Mouse (Mus musculus) cerebellum, postnatal 10 days (tissue): ENCODE data around the gene Tuba1c.

Experiments used
- DNase-seq, 2 experiments: peaks; one replicate each; pipeline ENCODE4 v3.0.0; 2021; ENCODE audit warnings: mixed read lengths in 2 of 2

Tuba1c gene

DNA sequence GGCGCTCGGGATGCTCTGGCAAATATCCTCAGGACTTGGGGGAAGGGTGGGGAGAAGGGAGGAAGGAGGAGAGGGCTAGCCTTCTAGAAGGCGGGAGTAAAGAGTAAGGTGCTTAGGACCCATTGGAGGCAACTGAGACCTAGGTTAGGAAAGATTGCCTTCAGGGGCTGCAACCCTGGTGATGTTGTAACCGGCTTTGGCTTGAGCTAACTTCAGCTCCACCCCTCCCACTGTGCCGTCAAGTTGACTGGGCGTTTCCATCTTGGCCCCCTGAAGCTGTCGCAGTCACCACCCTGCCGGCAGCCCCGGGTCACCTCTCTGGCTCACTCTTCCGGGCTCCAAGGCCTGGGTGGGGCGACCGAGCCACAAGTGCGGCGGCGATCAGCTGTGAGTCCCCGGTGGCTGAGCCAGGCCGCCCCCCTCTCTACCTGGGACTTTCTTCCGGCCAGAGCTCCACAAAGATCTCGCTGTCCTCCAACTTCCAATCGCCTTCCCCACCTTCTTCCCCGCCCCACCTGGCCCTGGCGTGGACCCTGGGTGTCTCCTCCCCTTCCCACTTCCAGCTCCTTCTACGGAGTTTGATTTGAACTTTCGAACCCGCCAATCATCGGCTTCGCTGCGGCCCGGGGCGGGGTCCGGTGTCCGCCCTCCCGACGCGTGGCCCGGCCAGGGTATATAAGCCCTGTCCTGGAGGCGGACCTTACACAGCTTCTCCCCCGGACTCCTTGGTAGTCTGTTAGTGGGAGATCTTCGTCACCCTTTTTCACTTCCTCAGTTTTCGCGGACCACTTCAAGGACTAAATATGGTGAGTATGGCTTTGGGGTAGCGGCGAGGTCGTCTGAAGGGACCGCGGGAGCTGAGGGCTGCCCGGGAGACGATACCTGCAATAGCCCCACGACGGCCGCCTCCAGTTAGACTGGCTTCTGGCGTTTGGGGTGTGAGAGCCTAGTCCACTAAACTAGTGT, at the start of gene Tuba1c:
Gene Tuba1c, plus strand, starts transcription at position 273 of the 966 bp plus-strand sequence.
- DNase-seq, result peak; percentile 68 to 82

- peak; percentile 51 to 53 for DNase-seq
Measured at GRCm38 (mm10) chr15:98980012-98980614, 49.6 kb upstream of the Tuba1c start.

GRCm38 (mm10) chr15:98982100-98982499, 47.6 kb upstream of the Tuba1c start:
- DNase-seq, result peak; percentile 6 to 25

DNA sequence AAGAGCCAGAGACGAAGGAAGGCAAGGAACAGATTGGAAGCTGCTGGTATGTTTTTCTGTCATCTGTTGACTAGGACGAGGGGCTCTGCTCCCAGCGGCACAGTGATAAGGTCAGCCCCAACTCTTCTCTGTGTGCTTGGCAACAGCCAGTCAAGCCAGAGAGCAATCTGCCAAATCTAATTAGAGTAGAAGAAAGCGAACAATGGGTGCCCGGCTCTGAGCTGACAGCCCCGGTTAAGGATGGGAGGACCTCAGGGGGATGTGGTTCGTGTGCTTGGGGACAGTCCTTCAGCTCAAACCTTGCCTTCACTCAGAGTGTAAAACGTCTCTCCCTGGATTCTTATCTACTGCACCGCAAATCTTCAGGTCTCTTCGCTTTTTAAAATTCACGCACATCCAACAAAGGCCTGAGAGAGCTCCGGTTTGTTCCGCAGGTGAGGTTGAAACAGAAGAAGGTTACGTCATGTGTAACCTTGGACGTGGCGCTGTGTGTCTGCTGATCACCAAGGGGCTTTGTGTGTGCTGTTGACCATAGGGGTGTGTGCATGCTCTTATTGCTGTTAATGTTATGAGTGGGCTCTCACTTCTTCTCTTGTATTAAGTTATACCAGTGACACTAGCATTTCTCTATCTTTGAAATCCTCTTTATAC, 46.1 kb upstream of the Tuba1c start:
- peak; percentile 85 for DNase-seq

DNA sequence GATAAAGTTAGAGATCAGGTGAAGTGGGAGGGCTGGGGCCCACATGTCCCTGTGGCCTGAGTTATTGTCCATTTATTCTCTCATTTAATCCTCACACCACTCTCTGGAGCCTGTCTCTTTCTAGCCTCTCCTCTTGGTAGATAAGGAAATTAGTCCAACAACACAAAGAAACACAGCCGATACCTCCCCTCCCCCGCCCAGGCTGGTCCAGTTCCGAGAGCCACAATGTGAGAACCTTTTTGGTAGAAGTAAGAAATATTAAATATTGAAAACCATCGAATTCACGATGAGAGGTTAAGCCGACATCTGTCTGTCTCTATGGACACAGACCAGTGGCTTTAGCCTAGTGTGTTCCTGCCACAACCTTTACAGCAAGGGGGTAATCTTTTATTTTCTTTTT, 45.0 kb upstream of the Tuba1c start:
- peak; percentile 71 to 75 for DNase-seq

DNA sequence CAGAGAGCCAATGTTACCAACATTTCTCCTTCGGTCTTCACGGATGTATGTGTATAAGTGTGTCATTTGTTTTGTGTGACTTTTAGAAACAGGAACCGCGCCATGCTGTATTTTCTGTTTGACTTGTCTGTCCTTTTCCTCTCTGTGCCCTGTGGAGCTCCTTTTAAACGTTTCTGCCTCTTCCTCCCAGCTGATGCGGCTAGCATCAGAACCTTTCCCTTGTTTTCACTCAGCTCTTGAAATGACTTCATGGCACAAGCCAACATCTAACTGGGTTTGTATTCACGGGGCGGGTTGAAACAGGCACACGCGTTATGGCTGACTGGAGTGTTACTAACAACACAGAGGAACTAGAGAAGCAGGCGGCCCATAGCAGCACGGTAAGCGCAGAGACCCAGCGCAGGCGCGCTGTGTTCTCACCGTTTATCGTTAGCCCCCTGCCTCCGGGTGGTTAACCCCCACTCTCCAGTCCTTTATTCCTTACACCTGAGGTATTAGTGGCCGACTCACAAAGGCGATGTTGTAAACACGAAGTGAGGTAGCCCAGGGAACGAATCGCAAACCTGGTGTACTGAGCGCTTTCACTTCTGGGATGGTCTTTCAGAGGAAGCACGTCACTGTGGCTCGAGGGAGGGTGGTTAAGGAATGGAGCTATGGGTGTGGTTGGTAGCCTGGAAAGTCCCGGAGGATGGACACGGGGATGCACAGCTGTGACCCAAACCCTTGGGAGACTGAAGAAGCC, 44.3 kb upstream of the Tuba1c start:
- peak; percentile 79 to 80 for DNase-seq

- peak in 1 of 2 experiments; percentile 57 for DNase-seq
Measured at GRCm38 (mm10) chr15:98985982-98986715, 43.5 kb upstream of the Tuba1c start.

GRCm38 (mm10) chr15:98987077-98987630, 42.5 kb upstream of the Tuba1c start:
- DNase-seq, result peak; percentile 74 to 76

DNA sequence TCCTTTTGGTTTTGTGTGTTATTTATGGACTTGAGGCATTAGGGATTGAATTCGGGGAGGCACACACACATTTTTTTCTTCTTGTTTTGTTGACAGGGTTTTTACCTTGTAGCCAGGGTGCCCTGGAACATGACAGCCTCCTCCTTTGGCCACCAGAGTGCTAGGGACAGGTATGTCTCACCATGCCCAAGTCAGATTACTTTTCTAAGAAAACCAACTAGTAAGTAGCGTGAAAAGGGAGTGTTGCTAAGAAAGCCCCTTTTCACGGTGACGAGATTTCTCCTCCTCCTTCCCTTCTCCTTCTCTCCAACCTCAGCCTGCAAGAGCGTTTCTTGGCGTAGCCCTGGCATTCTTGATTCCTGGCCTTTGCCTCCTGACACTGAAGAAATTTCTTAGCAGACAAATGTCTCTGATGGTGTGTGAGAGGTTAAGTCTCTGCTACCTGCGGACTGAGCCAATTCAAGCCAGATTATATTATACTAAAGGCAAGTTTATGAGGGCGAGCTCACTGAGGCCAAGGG, 42.0 kb upstream of the Tuba1c start:
- peak in 1 of 2 experiments; percentile 48 for DNase-seq

DNA sequence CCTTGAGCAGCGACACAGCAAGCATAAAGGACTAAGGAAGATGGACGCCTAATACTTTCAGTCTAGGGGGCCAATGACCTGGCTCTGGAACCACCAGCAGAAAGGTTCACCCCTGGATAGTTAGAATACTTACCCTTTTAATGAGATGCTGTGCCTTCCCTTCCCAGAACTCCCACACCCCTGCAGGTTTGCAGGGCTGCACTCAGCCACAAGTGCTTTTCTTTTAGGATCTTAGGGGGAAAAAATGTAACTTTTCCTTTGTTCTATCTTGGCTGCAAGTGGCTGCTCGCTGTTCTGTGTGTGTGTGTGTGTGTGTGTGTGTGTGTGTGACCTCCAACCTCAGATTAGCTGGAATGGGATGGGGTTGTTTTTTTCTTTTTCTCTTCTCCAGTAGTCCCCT, 40.9 kb upstream of the Tuba1c start:
- DNase-seq, result peak in 1 of 2 experiments; percentile 4

- peak; percentile 4 to 43 for DNase-seq
Measured at GRCm38 (mm10) chr15:98989701-98990430, 39.8 kb upstream of the Tuba1c start.

GRCm38 (mm10) chr15:98990669-98991539, 38.8 kb upstream of the Tuba1c start:
- peak; percentile 76 to 78 for DNase-seq

GRCm38 (mm10) chr15:98991540-98992050, 38.1 kb upstream of the Tuba1c start:
- DNase-seq, result no peak

- peak; percentile 77 to 82 for DNase-seq
Measured at GRCm38 (mm10) chr15:98992086-98992912, 37.4 kb upstream of the Tuba1c start.

- peak; percentile 98 for DNase-seq
Measured at GRCm38 (mm10) chr15:98993093-98993793, 36.4 kb upstream of the Tuba1c start.

DNA sequence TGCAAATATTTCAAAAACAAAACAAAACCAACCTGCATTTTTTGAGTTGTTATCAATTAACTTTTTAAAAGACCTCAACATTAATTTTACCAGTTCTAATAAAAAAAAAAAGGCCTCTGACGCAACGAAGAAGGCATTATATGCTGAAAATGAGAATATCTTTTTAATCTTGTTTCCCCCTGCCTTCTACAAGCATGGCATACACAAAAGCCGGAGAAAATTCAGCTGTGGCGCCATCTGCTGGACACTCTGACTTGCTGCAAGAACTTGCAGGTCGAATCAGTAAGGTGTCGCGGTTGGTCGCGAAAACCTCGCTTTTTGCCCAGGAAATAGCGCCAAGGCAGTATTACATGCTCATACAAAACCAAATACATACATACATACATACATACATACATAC, 35.8 kb upstream of the Tuba1c start:
- DNase-seq, result peak; percentile 94 to 96

DNA sequence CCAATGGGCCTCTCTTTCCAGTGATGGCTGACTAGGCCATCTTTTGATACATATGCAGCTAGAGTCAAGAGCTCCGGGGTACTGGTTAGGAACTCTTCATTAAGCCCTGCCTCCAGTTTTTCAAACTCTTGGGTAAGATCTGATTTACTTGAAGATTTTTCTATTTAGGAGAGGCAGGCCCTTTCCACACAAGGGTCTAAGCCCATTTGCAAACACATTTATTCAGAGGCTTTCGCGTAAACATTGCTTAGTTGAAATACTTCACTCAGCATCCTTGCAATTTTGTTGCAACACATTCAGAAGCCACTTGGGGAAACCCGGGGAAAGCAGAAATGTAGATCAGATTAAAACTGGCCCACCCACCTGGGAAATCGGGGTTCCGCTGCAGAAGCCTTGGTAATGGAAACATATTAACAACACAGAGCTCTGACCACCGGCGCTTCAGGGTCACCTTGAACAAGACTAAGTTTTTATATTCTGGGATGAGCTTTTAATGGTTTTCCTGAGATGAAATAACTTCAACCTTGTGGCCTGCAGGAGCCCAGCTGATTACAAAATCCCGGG, 34.7 kb upstream of the Tuba1c start:
- DNase-seq, result no peak
